Mouse (Mus musculus): ENCODE measurements around the gene Gm43302. TPM values are rescaled to one million over a fixed set of nuclear protein-coding genes. Genes with fewer than 3 reads are reported as not detected.
"Not testable (repeated sequence)": the region's sequence is repeated elsewhere in the genome, so short reads cannot be mapped to it uniquely, and the experiment has no call there.

The Gm43302 gene
- total RNA-seq, 2 experiments from 2014 or later: 0.07 TPM; not detected in 1

- DNase-seq: not testable (repeated sequence)
- intact Hi-C loops (cut with DNase I): loop anchor here (2.0 kb wide), 1 partner anchor 20 kb away; no protein-coding TSS in a partner anchor
Observed at GRCm38 (mm10) chr5:105200791-105201355, 92.6 kb downstream of the Gm43302 start.

- DNase-seq; intact Hi-C loops (cut with DNase I): not testable (repeated sequence)
Observed at GRCm38 (mm10) chr5:105199149-105199548, 94.3 kb downstream of the Gm43302 start.

DNA sequence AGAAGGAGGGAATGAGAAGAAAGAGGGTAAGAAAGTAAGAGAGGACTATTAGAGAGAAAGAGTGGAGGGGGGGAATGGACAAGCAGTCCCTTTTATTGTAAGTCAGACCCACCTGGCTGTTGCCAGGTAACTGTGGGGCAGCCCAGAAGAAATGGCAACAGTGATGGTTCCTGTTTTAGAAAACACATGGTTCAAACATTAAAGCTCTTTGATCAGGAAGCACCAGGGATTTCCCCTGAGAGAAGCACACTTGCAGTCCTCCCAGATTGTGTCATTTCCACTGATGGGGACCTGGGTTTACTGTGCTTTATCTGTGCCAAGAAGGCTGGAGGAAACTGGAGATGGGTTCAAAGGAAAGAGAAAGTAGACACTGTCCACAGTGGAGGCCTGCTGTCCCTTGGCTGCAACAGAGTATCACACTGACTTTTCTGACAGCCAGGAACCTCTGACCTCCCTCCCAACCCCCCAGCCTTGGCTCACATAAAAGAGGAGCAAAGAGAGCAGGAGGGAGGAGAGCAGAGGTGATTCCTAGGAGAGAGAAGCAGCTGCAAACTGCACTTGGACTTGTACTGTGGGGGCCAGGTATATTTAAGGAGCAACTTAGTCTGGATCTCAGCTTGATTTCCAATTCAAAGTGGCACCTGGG, 95.5 kb downstream of the Gm43302 start:
- intact Hi-C loops (cut with DNase I); DNase-seq: not testable (repeated sequence)

DNA sequence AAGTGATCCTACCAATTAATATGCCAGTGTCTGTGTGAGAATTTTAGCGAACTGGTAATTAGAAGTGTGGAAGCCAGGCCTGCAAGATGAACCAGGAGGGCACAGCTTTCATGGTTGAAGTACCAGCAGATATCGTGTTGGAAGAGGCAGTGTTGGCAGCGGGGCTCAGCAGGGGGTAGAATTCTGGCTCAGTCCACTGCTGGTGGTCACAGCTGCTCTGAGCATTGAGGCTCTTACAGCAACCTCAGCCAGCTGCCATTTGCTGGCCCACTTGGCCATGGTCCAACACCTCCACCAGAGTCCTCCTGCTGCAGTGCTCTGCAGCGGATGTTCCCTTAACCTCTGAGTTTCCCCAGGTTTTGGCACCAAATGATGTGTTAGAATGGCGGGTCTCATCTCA, 97.2 kb downstream of the Gm43302 start:
- DNase-seq; intact Hi-C loops (cut with DNase I): not testable (repeated sequence)

DNA sequence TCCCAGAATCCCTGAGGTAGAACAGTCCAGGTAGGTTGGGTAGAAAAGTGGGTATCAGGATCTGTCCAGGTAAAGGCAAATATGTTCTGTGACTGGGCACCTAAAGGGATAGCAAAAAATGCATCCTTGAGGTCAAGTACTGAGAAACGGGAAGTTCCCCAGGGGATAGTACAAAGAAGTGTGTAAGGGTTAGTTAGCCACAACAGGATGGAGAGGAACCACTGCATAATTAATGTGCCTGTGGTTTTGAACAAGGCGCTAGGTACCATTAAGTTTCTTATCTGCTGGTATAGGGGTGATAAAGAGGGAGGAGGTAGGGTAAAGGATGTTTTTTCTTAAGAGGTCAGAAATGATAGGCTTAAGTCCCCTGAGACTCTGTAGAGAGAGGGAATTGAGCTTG, 101.0 kb downstream of the Gm43302 start:
- intact Hi-C loops (cut with DNase I); DNase-seq: not testable (repeated sequence)

GRCm38 (mm10) chr5:105181446-105181845, 112.0 kb downstream of the Gm43302 start:
- no peak for DNase-seq
- intact Hi-C loops (cut with DNase I): loop anchor here (2.0 to 10.0 kb wide), 2 partner anchors 19 to 197 kb away; partner anchors contain the start of gene Abcg3

Other genes with a start within 250 kb of the Gm43302 start
- gene Gbp9, start 154.2 kb downstream of the Gm43302 start, total RNA-seq (2021): 10 to 100 TPM; 10.2 to 13.1 TPM
- gene Gbp8, start 154.2 kb downstream of the Gm43302 start, total RNA-seq (2021): under 1 TPM; 0.26 to 0.40 TPM
- 1 to 10 TPM; 6.4 to 6.8 TPM for gene Gbp4, start 154.1 kb downstream of the Gm43302 start, total RNA-seq (2021)
- under 1 TPM; 0.10 to 0.12 TPM for gene Gbp10, start 54.2 kb downstream of the Gm43302 start, total RNA-seq (2021)
- gene Gbp6, start within 50 bp of the Gm43302 start, total RNA-seq (2021): 1 to 10 TPM; 2.3 to 3.0 TPM
- gene Lrrc8b, start 122.1 kb upstream of the Gm43302 start, total RNA-seq (2021): 10 to 100 TPM; 15.8 to 19.8 TPM
- gene Lrrc8c, start 225.7 kb upstream of the Gm43302 start, total RNA-seq (2021): 10 to 100 TPM; 55.5 to 58.8 TPM

Measured in heart, postnatal 10 days (tissue).